Mouse (Mus musculus) regulatory T cell (primary cell): ENCODE data around the gene Napepld.
"Not testable (repeated sequence)": the region's sequence is repeated elsewhere in the genome, so short reads cannot be mapped to it uniquely, and the experiment has no call there.

ENCODE experiments used
- in situ Hi-C: fragments of 300-600 bp; cut with MboI, MseI; formaldehyde crosslinking; loops from one replicate; pipeline ENCODE4 v1.15.1; 2025; ENCODE audit warnings: high pct_unique_total_duplicates

The Napepld gene

DNA sequence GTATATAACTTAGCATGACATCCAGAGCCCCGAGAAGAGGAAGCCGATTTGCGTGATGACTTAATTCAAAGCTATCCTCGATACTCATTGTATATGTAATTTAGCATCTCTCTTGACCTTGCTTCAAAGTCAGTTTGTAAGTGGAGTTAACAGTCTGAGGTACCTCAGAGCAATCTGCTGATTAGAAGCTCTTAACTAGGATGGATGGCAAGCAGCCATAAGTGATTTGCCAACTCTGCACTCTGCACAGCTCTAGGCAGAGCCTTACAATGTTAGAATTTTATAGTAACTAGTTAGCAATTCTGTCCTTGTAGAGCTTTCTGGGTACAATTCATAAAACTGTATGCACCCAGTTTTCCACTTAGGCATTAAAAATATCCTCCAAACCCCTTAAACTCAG, 5.3 kb upstream of the Napepld start:
- in situ Hi-C loops: loop anchor here (5.0 kb wide), 1 partner anchor 64 kb away; no protein-coding TSS in a partner anchor

- in situ Hi-C loops: no loop called here
These were observed 2.5 kb upstream of the Napepld start for GRCm38 (mm10) chr5:21703708-21704107.

GRCm38 (mm10) chr5:21702873-21703475, 1.8 kb upstream of the Napepld start:
- in situ Hi-C loops: no loop called here

GRCm38 (mm10) chr5:21702009-21702364, 791 bp upstream of the Napepld start:
- in situ Hi-C loops: no loop called here

DNA sequence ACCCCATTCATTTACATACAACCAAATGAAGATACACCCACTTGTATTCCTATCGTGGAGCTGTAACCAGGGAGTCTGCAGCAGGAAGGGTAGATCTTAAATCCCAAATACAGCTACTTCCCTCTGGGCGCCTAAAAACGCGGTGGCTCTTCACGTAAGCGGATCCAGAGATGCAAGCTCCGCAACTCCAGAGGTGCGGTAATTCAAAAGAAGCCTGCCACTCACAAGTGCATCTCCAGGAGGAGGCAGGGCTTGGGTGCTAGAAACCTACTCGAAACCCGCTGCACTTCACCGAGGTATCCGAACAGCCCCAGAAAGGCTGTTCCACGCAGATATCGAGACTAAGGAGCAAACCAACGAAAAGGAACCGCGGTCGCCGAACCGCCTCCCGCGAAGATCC, 262 bp downstream of the Napepld start:
- in situ Hi-C loops: no loop called here

DNA sequence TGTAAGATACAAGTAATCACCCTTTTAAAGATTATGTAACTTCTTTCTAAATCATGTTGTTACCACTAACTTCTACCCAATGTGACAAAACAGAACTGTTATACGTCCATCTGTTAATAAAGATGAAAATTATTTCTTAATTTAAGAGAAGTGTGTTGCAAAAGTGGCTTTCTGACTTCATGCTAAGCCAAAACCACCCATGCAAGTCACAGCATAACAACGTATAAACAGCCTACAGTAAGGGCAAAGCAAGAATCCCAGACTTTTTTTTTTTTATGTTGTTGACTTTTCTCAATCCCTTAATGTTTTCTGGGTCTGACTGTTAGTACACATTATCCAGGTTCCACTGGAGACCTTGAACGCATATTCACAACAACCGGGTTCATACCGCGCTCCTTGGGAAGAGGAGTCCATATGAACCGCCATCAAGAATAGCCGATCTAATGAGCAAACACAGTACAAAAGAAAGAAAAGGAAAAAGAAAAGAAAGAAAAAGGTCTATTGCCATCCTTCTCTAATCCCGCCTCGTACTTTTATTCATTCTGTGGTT, 849 bp downstream of the Napepld start:
- in situ Hi-C loops: no loop called here

- in situ Hi-C loops: not testable (repeated sequence)
These were observed 1.6 kb downstream of the Napepld start for GRCm38 (mm10) chr5:21699555-21699954.

DNA sequence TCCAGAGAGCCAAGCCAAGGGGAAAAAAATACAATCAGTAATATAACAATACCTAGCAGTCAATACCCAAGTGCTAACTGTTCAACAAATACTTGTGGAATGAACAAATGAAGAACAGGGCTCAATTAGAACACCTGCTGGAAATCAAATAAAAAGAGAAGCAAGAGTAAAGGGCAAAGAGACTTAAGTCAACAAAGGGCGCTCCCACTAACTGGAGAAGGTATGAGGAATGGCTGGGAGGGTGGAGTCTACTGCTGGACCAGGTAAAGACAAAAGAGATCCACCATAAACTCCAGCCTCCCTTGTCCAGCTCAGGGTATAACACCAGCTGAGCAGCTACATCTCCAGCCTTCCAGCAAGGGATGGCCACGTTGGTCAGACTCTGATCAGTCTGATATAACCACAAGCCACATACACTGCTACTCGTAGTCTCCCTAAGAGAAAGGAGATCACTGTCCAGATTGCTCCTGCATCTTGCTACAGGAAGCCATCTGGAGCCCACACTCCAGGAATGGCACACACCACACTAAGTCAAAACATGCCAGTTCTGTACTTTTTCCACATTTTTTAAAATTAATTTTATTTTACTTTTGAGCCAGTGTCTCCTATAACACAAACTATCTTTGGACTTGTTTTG, 6.2 kb downstream of the Napepld start:
- in situ Hi-C loops: no loop called here

- in situ Hi-C loops: no loop called here
These were observed 7.8 kb downstream of the Napepld start for GRCm38 (mm10) chr5:21693372-21693870.

DNA sequence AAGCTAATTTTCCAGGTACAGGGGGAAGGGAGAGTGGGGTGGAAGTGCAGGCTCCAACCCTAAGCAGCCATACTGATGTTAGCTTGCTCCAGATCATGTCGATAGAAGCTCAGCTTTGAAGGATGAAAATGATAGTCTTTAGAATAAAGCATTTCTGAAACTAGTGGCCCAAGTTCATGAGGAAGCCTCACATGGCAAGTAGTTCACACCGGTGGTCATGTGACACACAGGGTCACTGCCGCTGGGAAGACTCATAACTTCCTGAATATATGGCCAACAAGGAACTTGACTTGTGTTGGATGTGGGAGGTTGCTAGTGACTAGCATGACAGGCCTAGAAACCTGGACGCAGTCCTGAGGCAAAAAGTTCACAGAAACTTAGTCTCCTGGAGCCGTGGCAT, 9.0 kb downstream of the Napepld start:
- in situ Hi-C loops: no loop called here

GRCm38 (mm10) chr5:21687042-21687441, 14.2 kb downstream of the Napepld start:
- in situ Hi-C loops: no loop called here

- in situ Hi-C loops: no loop called here
These were observed 16.2 kb downstream of the Napepld start for GRCm38 (mm10) chr5:21685001-21685400.

DNA sequence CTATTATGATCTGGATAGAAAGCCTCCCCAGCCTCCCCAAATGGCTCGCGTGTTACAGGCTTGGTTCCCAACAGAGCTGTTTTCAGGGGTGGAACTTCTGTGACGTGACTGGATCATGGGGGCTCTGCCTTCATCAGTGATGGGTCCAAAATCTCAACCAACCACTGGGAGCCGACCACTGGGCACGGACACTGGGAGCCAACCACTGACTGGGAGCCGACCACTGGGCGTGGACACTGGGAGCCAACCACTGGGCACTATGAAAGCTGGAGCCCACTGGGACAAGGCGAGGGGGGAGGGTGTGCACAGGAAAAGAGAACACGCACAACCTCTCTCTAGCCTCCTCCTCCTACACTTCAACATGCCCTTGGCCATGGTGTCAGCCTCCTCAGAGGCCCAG, 17.4 kb downstream of the Napepld start:
- in situ Hi-C loops: no loop called here

DNA sequence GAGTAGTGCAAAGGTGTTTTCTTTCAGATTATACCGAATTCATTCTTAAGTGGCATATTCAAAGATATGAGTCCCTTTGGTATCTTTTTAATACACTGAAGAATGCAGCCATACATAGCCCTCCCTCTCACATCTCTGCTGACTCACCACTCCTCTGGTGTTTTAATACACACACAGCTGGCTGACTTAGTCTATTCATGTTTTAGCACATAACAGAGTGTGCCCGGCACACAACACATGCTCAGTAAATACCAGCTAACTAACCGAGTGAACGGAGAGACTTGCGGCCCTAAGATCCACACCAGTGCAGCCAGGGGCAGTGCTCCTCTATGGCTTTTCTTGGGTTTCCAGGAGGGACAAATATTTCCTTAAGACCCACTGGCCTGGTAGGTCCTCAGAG, 20.3 kb downstream of the Napepld start:
- in situ Hi-C loops: no loop called here

GRCm38 (mm10) chr5:21680029-21680428, 21.2 kb downstream of the Napepld start:
- in situ Hi-C loops: no loop called here

- in situ Hi-C loops: no loop called here
These were observed 22.8 kb downstream of the Napepld start for GRCm38 (mm10) chr5:21678363-21678762.

GRCm38 (mm10) chr5:21677939-21678338, 23.3 kb downstream of the Napepld start:
- in situ Hi-C loops: no loop called here

DNA sequence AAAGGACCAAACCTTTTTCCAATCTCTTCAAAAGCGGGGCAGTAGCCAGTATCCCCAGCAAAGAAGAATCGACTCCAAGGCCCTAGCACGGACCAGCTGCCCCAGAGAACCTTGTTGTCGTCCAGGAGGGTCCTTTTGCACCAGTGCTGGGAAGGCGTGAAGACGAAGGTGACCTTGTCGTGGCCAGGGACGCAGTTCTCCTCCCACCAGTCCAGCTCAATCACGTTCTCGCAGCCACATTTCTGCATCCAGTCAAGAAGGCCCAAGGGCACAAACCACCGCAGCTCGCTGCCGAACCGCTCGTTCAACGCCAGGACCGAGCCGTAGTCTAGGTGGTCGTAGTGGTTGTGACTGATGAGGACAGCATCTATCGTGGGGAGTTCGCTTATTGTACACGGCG, 25.7 kb downstream of the Napepld start:
- in situ Hi-C loops: no loop called here

DNA sequence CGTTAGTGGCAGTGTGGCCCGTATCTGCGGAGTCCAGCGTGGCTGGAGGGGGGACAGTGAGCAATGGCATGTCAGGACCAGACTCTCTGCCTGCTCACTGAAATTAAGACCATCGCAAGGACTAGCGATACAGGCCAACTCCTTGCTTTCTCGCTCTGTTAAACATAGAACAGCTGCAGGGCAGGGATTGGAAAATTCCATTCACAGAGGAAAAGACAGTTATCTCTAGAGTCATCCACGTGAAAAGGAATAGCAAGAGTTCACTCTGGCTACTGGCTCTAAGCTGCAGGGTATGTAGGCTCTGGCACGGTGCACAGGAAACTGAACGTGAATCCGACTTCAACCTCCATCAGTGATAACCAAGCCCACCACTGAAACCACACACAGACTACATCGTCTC, 26.2 kb downstream of the Napepld start:
- in situ Hi-C loops: no loop called here

DNA sequence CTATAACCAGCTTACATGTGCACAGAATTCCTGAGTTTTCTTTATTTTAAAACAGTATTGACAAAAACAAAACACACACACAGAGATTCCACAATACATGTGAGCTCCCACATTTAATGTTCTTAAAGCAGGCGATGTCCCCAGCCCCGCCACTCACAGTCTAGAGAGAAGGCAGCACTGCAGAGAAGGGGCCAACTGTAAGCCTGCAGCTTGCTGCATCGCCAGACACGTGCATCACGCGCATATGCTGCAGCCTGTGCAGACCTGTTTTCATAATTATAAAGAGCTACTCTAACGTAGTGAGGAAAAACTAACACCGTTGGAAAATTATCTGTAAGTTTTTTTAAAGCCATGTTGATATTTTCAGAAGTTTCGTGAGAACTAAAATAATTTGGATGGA, 27.5 kb downstream of the Napepld start:
- in situ Hi-C loops: no loop called here

GRCm38 (mm10) chr5:21672812-21673635, 28.2 kb downstream of the Napepld start:
- in situ Hi-C loops: no loop called here

DNA sequence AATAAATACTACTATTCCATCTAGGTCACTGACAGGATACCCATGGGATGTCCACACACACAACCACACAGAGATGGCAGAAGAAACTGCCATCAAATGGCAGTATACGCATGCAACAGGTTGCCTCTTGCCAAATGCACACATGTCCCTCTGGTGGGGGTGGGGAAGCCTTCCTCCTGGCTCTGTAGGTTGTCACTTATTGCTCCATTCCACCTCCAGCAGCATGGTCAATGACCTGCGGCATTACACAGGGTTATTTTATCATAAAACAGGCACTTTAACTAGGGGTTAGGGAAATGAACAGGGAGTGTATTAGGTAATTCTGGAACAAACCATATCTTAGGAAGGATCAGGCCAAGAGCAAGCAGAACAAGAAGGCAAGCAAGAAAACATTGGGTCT, 31.9 kb downstream of the Napepld start:
- in situ Hi-C loops: no loop called here
